Mouse (Mus musculus) limb, embryonic 13.5 days (tissue): ENCODE measurements around the gene Rbm44. TPM values are rescaled to one million over a fixed set of nuclear protein-coding genes. Genes with fewer than 3 reads are reported as not detected.

Experiments used
- ATAC-seq: fragments of 200-750 bp; cut with Nextera tagmentation; 2 replicates; pipeline ENCODE4 v1.8.0; 2017; ENCODE audit warnings: low read depth, moderate number of reproducible peaks, moderate TSS enrichment; ENCODE audit not compliant: low FRiP score
- H3K27ac ChIP-seq: fragments of 300-500 bp; sonication (generic); 2 replicates; pipeline ENCODE4 v1.5.1; 2015; ENCODE audit warnings: inconsistent platforms, mild to moderate bottlenecking, moderate library complexity
- H3K27me3 ChIP-seq: fragments of 300-500 bp; sonication (generic); 2 replicates; pipeline ENCODE4 v1.6.1; 2015; ENCODE audit warnings: mild to moderate bottlenecking, inconsistent platforms
- H3K36me3 ChIP-seq: fragments of 300-500 bp; sonication (generic); 2 replicates; pipeline ENCODE4 v1.6.1; 2015; ENCODE audit warnings: inconsistent platforms, mild to moderate bottlenecking, moderate library complexity
- H3K4me1 ChIP-seq: fragments of 300-500 bp; sonication (generic); 2 replicates; pipeline ENCODE4 v1.6.1; 2015; ENCODE audit warnings: inconsistent platforms
- H3K4me2 ChIP-seq: fragments of 300-500 bp; sonication (generic); replicated peaks from 2 replicates; pipeline ENCODE4 v1.6.1; 2015; ENCODE audit warnings: inconsistent platforms, mild to moderate bottlenecking, moderate library complexity
- H3K4me3 ChIP-seq: fragments of 300-500 bp; sonication (generic); 2 replicates; pipeline ENCODE4 v1.5.1; 2015; ENCODE audit warnings: moderate library complexity, mild to moderate bottlenecking, inconsistent platforms
- H3K9ac ChIP-seq: fragments of 300-500 bp; sonication (generic); 2 replicates; pipeline ENCODE4 v1.6.1; 2015; ENCODE audit warnings: mild to moderate bottlenecking, inconsistent platforms
- H3K9me3 ChIP-seq: fragments of 300-500 bp; sonication (generic); 2 replicates; pipeline ENCODE4 v1.6.1; 2016; ENCODE audit warnings: inconsistent platforms
- WGBS: fragments of 180-500 bp; shearing (Covaris S2); methylation state at CpG from one replicate; pipeline ENCODE4 v1.1.7; 2015; 5-methylcytosine and 5-hydroxymethylcytosine counted together
- polyA plus RNA-seq: library from polyadenylated mRNA; unstranded; fragments of >200 nt; fragmentation: Nextera tagmentation; extraction: Ambion mirVana; gene quantifications from 2 replicates; pipeline ENCODE4 v1.2.1, GENCODE M21; 2015

The Rbm44 gene
- polyA plus RNA-seq, 1 experiment from 2014 or later = 0.88 TPM

DNA sequence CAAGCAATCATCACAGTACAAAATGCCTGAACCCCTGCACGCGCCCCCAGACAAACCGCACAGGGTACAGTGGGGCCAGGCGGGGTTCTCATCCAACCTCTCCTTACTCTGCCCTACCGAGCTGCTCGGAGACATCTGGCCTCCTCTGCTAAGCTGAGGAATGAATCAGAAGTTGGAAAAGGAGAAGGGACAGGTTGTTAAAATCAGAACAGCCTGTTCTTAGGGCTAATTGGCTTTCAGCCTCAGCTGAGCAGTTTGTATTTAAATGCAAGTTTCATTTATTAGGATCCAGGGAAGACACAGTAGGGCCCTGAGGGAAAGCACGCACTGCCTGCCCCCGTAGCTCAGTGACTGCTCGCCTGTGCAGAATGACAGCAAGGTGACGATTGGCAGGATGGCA, 54.9 kb downstream of the Rbm44 start:
- no peaks in the 10 kb centered on the region for H3K36me3 ChIP-seq
- no peaks in the 10 kb centered on the region for H3K9me3 ChIP-seq
- H3K27ac ChIP-seq = no peak overlapping the region
- peaks cover 14% of the 10 kb centered on the region for H3K4me1 ChIP-seq
- H3K4me2 ChIP-seq = no peak overlapping the region
- ATAC-seq = no peak
- no peaks in the 10 kb centered on the region for H3K27me3 ChIP-seq
- H3K9ac ChIP-seq = no peak overlapping the region
- 66% methylated on average over 10 of the region's 10 CpGs for WGBS
- no peak overlapping the region for H3K4me3 ChIP-seq

DNA sequence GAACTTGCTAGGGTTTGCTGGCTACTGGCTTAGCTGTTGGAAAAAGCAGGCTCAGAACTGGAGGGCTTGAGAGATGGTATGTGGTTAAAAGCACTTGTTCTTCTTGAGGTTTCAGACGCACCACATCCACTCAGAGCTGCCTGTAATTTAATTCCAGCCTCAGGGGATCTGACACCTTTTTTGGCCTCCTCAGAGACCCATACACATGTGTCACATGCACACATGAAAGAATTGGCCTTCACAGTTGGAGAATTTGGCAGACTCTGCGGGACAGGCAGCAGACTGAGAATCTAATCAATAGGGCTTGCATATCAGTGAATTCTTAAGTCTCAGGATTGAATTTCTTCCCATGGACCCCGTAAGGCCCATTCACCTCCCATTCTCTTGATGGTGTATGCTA, 56.2 kb downstream of the Rbm44 start:
- Histone ChIP-seq H3K9ac (no peak overlapping the region), H3K27ac (no peak overlapping the region), H3K4me1 (peaks cover 14% of the 10 kb centered on the region), H3K36me3 (no peaks in the 10 kb centered on the region), H3K9me3 (no peaks in the 10 kb centered on the region), H3K4me3 (no peak overlapping the region), H3K27me3 (no peaks in the 10 kb centered on the region), H3K4me2 (no peak overlapping the region)
- ATAC-seq = no peak
- 30% methylated on average over 3 of the region's 3 CpGs for WGBS

DNA sequence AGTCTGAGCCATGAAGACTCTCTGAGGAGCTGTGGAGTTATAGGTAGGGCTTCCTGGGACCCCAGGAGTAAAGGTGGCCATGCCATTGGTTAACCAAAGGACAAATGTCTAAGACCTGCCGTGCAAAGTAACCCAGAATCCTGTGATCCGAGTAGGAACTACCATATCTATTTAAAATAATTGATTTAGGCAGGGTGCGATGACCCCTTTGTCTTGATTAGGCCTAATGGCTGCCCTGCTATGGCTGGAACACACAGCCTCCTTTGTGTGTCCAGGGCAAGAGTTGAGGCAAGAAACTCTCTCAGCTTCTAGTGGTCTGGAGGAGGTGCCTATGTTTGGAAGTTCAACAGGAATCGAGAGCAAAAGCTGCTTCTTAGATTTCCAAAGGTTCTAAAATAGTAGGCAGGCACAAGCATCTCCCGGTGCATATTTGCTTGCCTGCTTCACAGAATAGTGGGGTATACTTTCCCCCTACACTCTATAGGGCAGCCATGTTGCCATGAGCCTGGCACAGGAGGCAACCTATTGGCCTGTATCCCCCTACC, 59.4 kb downstream of the Rbm44 start:
- peaks cover 14% of the 10 kb centered on the region for H3K4me1 ChIP-seq
- no peak overlapping the region for H3K27ac ChIP-seq
- H3K9me3 ChIP-seq = no peaks in the 10 kb centered on the region
- no peaks in the 10 kb centered on the region for H3K27me3 ChIP-seq
- H3K4me3 ChIP-seq = no peak overlapping the region
- H3K4me2 ChIP-seq = no peak overlapping the region
- 88% methylated on average over 5 of the region's 5 CpGs for WGBS
- H3K36me3 ChIP-seq = no peaks in the 10 kb centered on the region
- ATAC-seq = no peak
- H3K9ac ChIP-seq = no peak overlapping the region

GRCm38 (mm10) chr1:91205651-91206050, 60.8 kb downstream of the Rbm44 start:
- H3K4me2 ChIP-seq = no peak overlapping the region
- no peak overlapping the region for H3K9ac ChIP-seq
- H3K27ac ChIP-seq = no peak overlapping the region
- no peak for ATAC-seq
- H3K4me3 ChIP-seq = no peak overlapping the region
- no peaks in the 10 kb centered on the region for H3K27me3 ChIP-seq
- H3K4me1 ChIP-seq = peaks cover 6% of the 10 kb centered on the region
- no peaks in the 10 kb centered on the region for H3K36me3 ChIP-seq
- WGBS = 77% methylated on average over 6 of the region's 6 CpGs
- no peaks in the 10 kb centered on the region for H3K9me3 ChIP-seq

- no peaks in the 10 kb centered on the region for H3K9me3 ChIP-seq
- H3K36me3 ChIP-seq = no peaks in the 10 kb centered on the region
- ATAC-seq = no peak
- no peak overlapping the region for H3K4me2 ChIP-seq
- H3K27ac ChIP-seq = no peak overlapping the region
- WGBS = 83% methylated on average over 8 of the region's 8 CpGs
- no peak overlapping the region for H3K4me3 ChIP-seq
- peaks cover 4% of the 10 kb centered on the region; the same call in 1 of the 2 replicates for H3K4me1 ChIP-seq
- no peaks in the 10 kb centered on the region for H3K27me3 ChIP-seq
- no peak overlapping the region for H3K9ac ChIP-seq
These were observed 61.4 kb downstream of the Rbm44 start for GRCm38 (mm10) chr1:91206336-91206735.

- Histone ChIP-seq H3K36me3 (no peaks in the 10 kb centered on the region), H3K4me1 (peaks cover 6% of the 10 kb centered on the region; the same call in 1 of the 2 replicates), H3K9ac (no peak overlapping the region), H3K4me2 (no peak overlapping the region), H3K4me3 (no peak overlapping the region), H3K27me3 (no peaks in the 10 kb centered on the region), H3K9me3 (no peaks in the 10 kb centered on the region), H3K27ac (no peak overlapping the region)
- ATAC-seq = no peak
- WGBS = 71% methylated on average over 5 of the region's 5 CpGs
These were observed 62.0 kb downstream of the Rbm44 start for GRCm38 (mm10) chr1:91206873-91207272.

GRCm38 (mm10) chr1:91207334-91208074, 62.6 kb downstream of the Rbm44 start:
- Histone ChIP-seq H3K4me1 (peaks cover 6% of the 10 kb centered on the region; the same call in 1 of the 2 replicates), H3K4me3 (no peak overlapping the region), H3K27me3 (no peaks in the 10 kb centered on the region), H3K27ac (no peak overlapping the region), H3K9me3 (no peaks in the 10 kb centered on the region), H3K9ac (no peak overlapping the region), H3K4me2 (no peak overlapping the region), H3K36me3 (no peaks in the 10 kb centered on the region)
- no peak for ATAC-seq
- WGBS = 64% methylated on average over 3 of the region's 3 CpGs

DNA sequence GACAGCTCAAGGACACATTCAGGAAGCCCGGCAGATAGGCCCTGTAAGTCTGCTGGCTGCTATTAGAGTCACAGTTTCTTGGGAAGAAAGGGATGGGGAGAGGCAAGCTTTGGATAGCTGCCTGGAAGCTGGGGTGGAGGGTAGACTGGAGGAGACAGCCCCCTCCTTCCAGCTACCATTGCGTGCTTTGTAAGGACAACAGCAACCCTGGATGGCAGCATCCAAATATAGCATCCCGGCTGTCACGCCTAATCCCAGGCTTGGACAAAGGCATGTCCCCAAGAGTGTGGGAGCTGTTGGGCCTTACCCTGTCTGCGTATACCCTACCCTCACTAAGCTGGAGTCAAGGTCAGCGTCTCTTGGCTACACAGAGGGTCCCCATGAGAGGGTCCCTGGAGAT, 64.5 kb downstream of the Rbm44 start:
- Histone ChIP-seq H3K9me3 (no peaks in the 10 kb centered on the region), H3K27ac (0 out of 2 replicates have a peak overlapping the region, but pooled peaks have one; percentile 39), H3K9ac (no peak overlapping the region), H3K36me3 (no peaks in the 10 kb centered on the region), H3K4me3 (no peak overlapping the region), H3K27me3 (no peaks in the 10 kb centered on the region), H3K4me2 (no peak overlapping the region), H3K4me1 (peaks cover 11% of the 10 kb centered on the region; the same call in 1 of the 2 replicates)
- no peak for ATAC-seq
- WGBS = 87% methylated on average over 6 of the region's 6 CpGs

GRCm38 (mm10) chr1:91209785-91210184, 64.9 kb downstream of the Rbm44 start:
- no peak for ATAC-seq
- Histone ChIP-seq H3K27me3 (no peaks in the 10 kb centered on the region), H3K4me1 (peaks cover 11% of the 10 kb centered on the region; the same call in 1 of the 2 replicates), H3K9ac (no peak overlapping the region), H3K9me3 (no peaks in the 10 kb centered on the region), H3K4me3 (no peak overlapping the region), H3K27ac (peak overlapping the region; percentile 39; the same call in 1 of the 2 replicates), H3K36me3 (no peaks in the 10 kb centered on the region), H3K4me2 (no peak overlapping the region)
- 81% methylated on average over 6 of the region's 6 CpGs for WGBS

DNA sequence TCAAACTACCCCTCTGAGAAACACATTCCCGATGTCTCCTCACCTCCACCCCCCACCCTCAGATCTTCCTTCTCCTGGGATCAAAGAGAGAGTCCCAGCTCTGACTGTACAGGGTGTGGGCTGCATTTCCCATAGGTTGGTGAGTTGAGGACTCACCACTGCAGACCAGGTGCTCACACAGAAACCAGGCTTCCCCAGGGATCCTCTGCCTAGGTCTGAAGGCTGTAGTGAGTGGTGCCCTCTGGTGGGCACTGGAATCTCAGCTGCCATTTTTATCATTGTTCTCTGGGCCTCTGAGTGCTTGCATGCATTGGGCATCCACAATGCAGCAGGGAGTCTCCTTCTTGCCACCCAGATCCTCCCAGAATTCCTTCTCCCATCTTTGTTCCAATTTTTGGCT, 66.2 kb downstream of the Rbm44 start:
- no peak overlapping the region for H3K4me3 ChIP-seq
- H3K36me3 ChIP-seq = no peaks in the 10 kb centered on the region
- WGBS = 67% methylated on average over 1 of the region's 1 CpGs
- no peaks in the 10 kb centered on the region for H3K27me3 ChIP-seq
- H3K4me2 ChIP-seq = no peak overlapping the region
- no peak for ATAC-seq
- H3K9me3 ChIP-seq = no peaks in the 10 kb centered on the region
- H3K27ac ChIP-seq = no peak overlapping the region
- H3K4me1 ChIP-seq = peaks cover 11% of the 10 kb centered on the region; the same call in 1 of the 2 replicates
- no peak overlapping the region for H3K9ac ChIP-seq

GRCm38 (mm10) chr1:91211591-91212008, 66.7 kb downstream of the Rbm44 start:
- Histone ChIP-seq H3K4me1 (peaks cover 11% of the 10 kb centered on the region; the same call in 1 of the 2 replicates), H3K9ac (no peak overlapping the region; the same call in 1 of the 2 replicates), H3K9me3 (no peaks in the 10 kb centered on the region), H3K4me2 (no peak overlapping the region), H3K27ac (no peak overlapping the region), H3K4me3 (no peak overlapping the region), H3K27me3 (no peaks in the 10 kb centered on the region), H3K36me3 (no peaks in the 10 kb centered on the region)
- 78% methylated on average over 7 of the region's 7 CpGs for WGBS
- no peak for ATAC-seq

DNA sequence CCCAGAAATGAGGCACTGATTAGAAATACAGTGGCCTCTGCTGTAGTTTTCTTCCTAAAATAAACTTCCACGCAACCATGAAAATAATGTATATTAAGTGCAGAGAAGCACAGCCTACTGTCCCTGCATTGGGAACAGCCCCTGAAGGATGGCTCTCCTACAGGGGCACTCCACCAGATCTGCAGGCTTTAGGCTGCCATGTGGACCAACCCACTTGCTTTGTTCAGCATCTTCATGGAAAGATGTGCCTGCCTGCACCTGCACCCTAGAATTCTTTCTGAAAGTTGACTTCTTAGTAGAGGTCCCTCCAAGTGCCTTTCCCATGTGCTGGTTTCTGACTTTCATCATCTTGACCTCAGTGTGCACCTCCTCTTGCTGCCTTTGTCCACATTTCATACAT, 70.4 kb downstream of the Rbm44 start:
- Histone ChIP-seq H3K4me2 (no peak overlapping the region), H3K4me1 (peaks cover 11% of the 10 kb centered on the region; the same call in 1 of the 2 replicates), H3K36me3 (no peaks in the 10 kb centered on the region), H3K9me3 (no peaks in the 10 kb centered on the region), H3K27ac (no peak overlapping the region), H3K27me3 (no peaks in the 10 kb centered on the region), H3K4me3 (no peak overlapping the region), H3K9ac (no peak overlapping the region)
- 90% methylated on average over 1 of the region's 1 CpGs for WGBS
- no peak for ATAC-seq
